Mouse (Mus musculus) testis, adult 2 months (tissue): Measurements from ENCODE around the gene Dapk2. TPM values are rescaled to one million over a fixed set of nuclear protein-coding genes. Genes with fewer than 3 reads are reported as not detected.

ENCODE experiments used
- H3K27ac ChIP-seq: fragments of 200-500 bp; 2 replicates; pipeline ENCODE4 v1.5.1; 2012; ENCODE audit warnings: low read depth, low read length; ENCODE audit not compliant: control insufficient read depth, insufficient read depth
- H3K27me3 ChIP-seq: fragments of 200-500 bp; 2 replicates; pipeline ENCODE4 v1.6.1; 2012; ENCODE audit warnings: mild to moderate bottlenecking, low read length, moderate library complexity; ENCODE audit not compliant: control insufficient read depth, insufficient read depth
- H3K36me3 ChIP-seq: fragments of 200-500 bp; 2 replicates; pipeline ENCODE4 v1.6.1; 2012; ENCODE audit warnings: mild to moderate bottlenecking, low read length; ENCODE audit not compliant: control insufficient read depth, insufficient read depth
- H3K4me1 ChIP-seq: fragments of 200-500 bp; 2 replicates; pipeline ENCODE4 v1.6.1; 2012; ENCODE audit warnings: low read length; ENCODE audit not compliant: control insufficient read depth, insufficient read depth
- H3K4me3 ChIP-seq: fragments of 200-500 bp; 2 replicates; pipeline ENCODE4 v1.5.1; 2012; ENCODE audit warnings: low read depth, mild to moderate bottlenecking, low read length, moderate library complexity, mixed read lengths; ENCODE audit not compliant: control insufficient read depth
- CTCF ChIP-seq: fragments of 200-500 bp; IDR thresholded peaks from 2 replicates; pipeline ENCODE4 v1.5.1; 2012; ENCODE audit warnings: low read depth, mild to moderate bottlenecking, inconsistent platforms, low read length, moderate library complexity; ENCODE audit not compliant: control insufficient read depth, insufficient read depth, insufficient replicate concordance
- POLR2A ChIP-seq: fragments of 200-500 bp; IDR thresholded peaks from 2 replicates; pipeline ENCODE4 v1.6.1; 2012; ENCODE audit warnings: low read depth, mild to moderate bottlenecking, inconsistent platforms, low read length, moderate library complexity; ENCODE audit not compliant: control insufficient read depth
- polyA plus RNA-seq: library from polyadenylated mRNA; depleted of rRNA; stranded (reverse); fragments of >200 nt; gene quantifications from 2 replicates; pipeline ENCODE4 v1.2.3, GENCODE M21; 2012

Gene Dapk2
- polyA plus RNA-seq, 1 experiment, result 0.67 TPM

- Histone ChIP-seq H3K27me3 (no peaks in the 10 kb centered on the region), H3K27ac (no peak overlapping the region), H3K4me3 (no peak overlapping the region), H3K36me3 (no peaks in the 10 kb centered on the region), H3K4me1 (peaks cover 2% of the 10 kb centered on the region; the same call in 1 of the 2 replicates)
- no peak for TF ChIP-seq POLR2A
- TF ChIP-seq CTCF, result no peak
These were observed 110.8 kb downstream of the Dapk2 start for GRCm38 (mm10) chr9:66268804-66269203.

GRCm38 (mm10) chr9:66270038-66270437, 112.0 kb downstream of the Dapk2 start:
- Histone ChIP-seq H3K4me3 (no peak overlapping the region), H3K4me1 (peaks cover 2% of the 10 kb centered on the region; the same call in 1 of the 2 replicates), H3K36me3 (no peaks in the 10 kb centered on the region), H3K27ac (no peak overlapping the region), H3K27me3 (no peaks in the 10 kb centered on the region)
- no peak for TF ChIP-seq POLR2A
- no peak for TF ChIP-seq CTCF

GRCm38 (mm10) chr9:66271726-66272125, 113.7 kb downstream of the Dapk2 start:
- Histone ChIP-seq H3K27ac (no peak overlapping the region), H3K36me3 (no peaks in the 10 kb centered on the region), H3K27me3 (no peaks in the 10 kb centered on the region), H3K4me3 (no peak overlapping the region), H3K4me1 (peaks cover 2% of the 10 kb centered on the region; the same call in 1 of the 2 replicates)
- TF ChIP-seq CTCF (no peak), POLR2A (no peak)

GRCm38 (mm10) chr9:66273632-66274031, 115.6 kb downstream of the Dapk2 start:
- Histone ChIP-seq H3K27me3 (no peaks in the 10 kb centered on the region), H3K27ac (no peak overlapping the region), H3K4me1 (no peaks in the 10 kb centered on the region; the same call in 1 of the 2 replicates), H3K4me3 (no peak overlapping the region), H3K36me3 (no peaks in the 10 kb centered on the region)
- TF ChIP-seq POLR2A (no peak), CTCF (no peak)

- Histone ChIP-seq H3K27me3 (no peaks in the 10 kb centered on the region), H3K4me3 (no peak overlapping the region), H3K4me1 (no peaks in the 10 kb centered on the region), H3K36me3 (no peaks in the 10 kb centered on the region), H3K27ac (no peak overlapping the region)
- TF ChIP-seq CTCF, result no peak
- TF ChIP-seq POLR2A, result no peak
These were observed 116.6 kb downstream of the Dapk2 start for GRCm38 (mm10) chr9:66274657-66275056.

GRCm38 (mm10) chr9:66275267-66275991, 117.4 kb downstream of the Dapk2 start:
- Histone ChIP-seq H3K27me3 (no peaks in the 10 kb centered on the region), H3K27ac (peak overlapping the region; percentile 47; the same call in 1 of the 2 replicates), H3K4me1 (no peaks in the 10 kb centered on the region), H3K4me3 (no peak overlapping the region), H3K36me3 (no peaks in the 10 kb centered on the region)
- TF ChIP-seq POLR2A (no peak), CTCF (no peak)

GRCm38 (mm10) chr9:66276062-66276461, 118.0 kb downstream of the Dapk2 start:
- TF ChIP-seq POLR2A (no peak), CTCF (no peak)
- Histone ChIP-seq H3K4me3 (no peak overlapping the region), H3K36me3 (no peaks in the 10 kb centered on the region), H3K27ac (peak overlapping the region; percentile 50), H3K27me3 (no peaks in the 10 kb centered on the region), H3K4me1 (no peaks in the 10 kb centered on the region)

- TF ChIP-seq POLR2A (no peak), CTCF (no peak)
- Histone ChIP-seq H3K27ac (peak overlapping the region; percentile 14; the same call in 1 of the 2 replicates), H3K27me3 (no peaks in the 10 kb centered on the region), H3K36me3 (no peaks in the 10 kb centered on the region), H3K4me3 (no peak overlapping the region), H3K4me1 (no peaks in the 10 kb centered on the region)
These were observed 118.8 kb downstream of the Dapk2 start for GRCm38 (mm10) chr9:66276697-66277385.
